Mouse (Mus musculus) brain, embryonic 14.5 days (tissue): ENCODE results near the gene Srgn.

ENCODE experiments used
- CTCF ChIP-seq: fragments of 200-500 bp; IDR thresholded peaks from 2 replicates; pipeline ENCODE4 v1.5.1; 2012; ENCODE audit warnings: inconsistent platforms, mild to moderate bottlenecking, moderate library complexity, borderline replicate concordance; ENCODE audit not compliant: insufficient read depth, insufficient read length; ENCODE audit errors: extremely low read depth
- POLR2A ChIP-seq: fragments of 200-500 bp; IDR thresholded peaks from 2 replicates; pipeline ENCODE4 v1.6.1; 2012; ENCODE audit warnings: mild to moderate bottlenecking, inconsistent platforms, borderline replicate concordance; ENCODE audit not compliant: poor library complexity, insufficient read depth, insufficient read length, severe bottlenecking; ENCODE audit errors: extremely low read depth

DNA sequence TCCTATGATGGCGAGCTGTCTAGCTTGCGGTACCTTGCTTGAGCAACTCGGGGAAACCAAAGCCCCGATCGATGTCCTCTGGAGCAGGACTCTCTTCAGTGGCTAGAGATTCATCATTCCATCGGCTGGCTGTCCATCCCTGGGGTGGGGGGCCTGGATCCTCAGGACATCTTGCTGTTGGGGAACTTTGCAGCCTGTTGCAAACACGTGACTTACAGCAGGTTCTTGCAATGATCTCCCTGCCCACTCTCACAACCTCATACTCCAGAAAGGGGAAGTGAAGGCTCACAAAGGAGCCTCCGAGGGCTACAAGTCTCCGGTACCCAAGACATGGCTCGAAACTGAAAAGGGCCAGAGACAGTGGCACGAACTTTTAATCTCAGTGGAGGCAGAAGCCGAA, 14.2 kb upstream of the Srgn start:
- TF ChIP-seq POLR2A (no peak), CTCF (no peak)
